Mouse (Mus musculus) heart, adult 2 months (tissue): ENCODE measurements around the gene Atg13. TPM values are rescaled to one million over a fixed set of nuclear protein-coding genes. Genes with fewer than 3 reads are reported as not detected.
"Not testable (repeated sequence)": the region's sequence is repeated elsewhere in the genome, so short reads cannot be mapped to it uniquely, and the experiment has no call there.

Experiments
- DNase-seq, 2 experiments: peaks; one replicate each; pipeline ENCODE4 v3.0.0; 2021
- H3K27ac ChIP-seq: fragments of 200-600 bp; 2 replicates; pipeline ENCODE4 v1.8.1; 2022
- H3K27me3 ChIP-seq: fragments of 200-500 bp; 2 replicates; pipeline ENCODE4 v1.6.1; 2012; ENCODE audit warnings: mild to moderate bottlenecking, low read length, inconsistent platforms, mixed read lengths; ENCODE audit not compliant: control insufficient read depth, insufficient read depth
- H3K36me3 ChIP-seq: fragments of 200-500 bp; 2 replicates; pipeline ENCODE4 v1.6.1; 2012; ENCODE audit warnings: low read length, inconsistent platforms; ENCODE audit not compliant: control insufficient read depth, insufficient read depth
- H3K4me1 ChIP-seq: fragments of 200-500 bp; 2 replicates; pipeline ENCODE4 v1.6.1; 2011; ENCODE audit warnings: low read length; ENCODE audit not compliant: control insufficient read depth, insufficient read depth
- H3K4me3 ChIP-seq: fragments of 200-600 bp; 2 replicates; pipeline ENCODE4 v1.8.1; 2022
- H3K79me2 ChIP-seq: fragments of 200-500 bp; replicated peaks from 2 replicates; pipeline ENCODE4 v1.6.1; 2012; ENCODE audit warnings: mild to moderate bottlenecking, inconsistent platforms, low read length, moderate library complexity, mixed read lengths; ENCODE audit not compliant: control insufficient read depth, insufficient read depth
- H3K9ac ChIP-seq: fragments of 200-500 bp; 2 replicates; pipeline ENCODE4 v1.6.1; 2012; ENCODE audit warnings: low read depth, mild to moderate bottlenecking, control low read depth, inconsistent platforms, low read length, mixed read lengths
- CTCF ChIP-seq: fragments of 200-600 bp; IDR thresholded peaks from 2 replicates; pipeline ENCODE4 v1.8.1; 2022; ENCODE audit warnings: antibody characterized with exemption, mild to moderate bottlenecking, moderate library complexity
- EP300 ChIP-seq: fragments of 200-500 bp; IDR thresholded peaks from 2 replicates; pipeline ENCODE4 v1.6.1; 2011; ENCODE audit warnings: low read depth, low read length, control low read depth; ENCODE audit not compliant: insufficient read depth
- POLR2A ChIP-seq: fragments of 200-500 bp; IDR thresholded peaks from 2 replicates; pipeline ENCODE4 v1.6.1; 2011; ENCODE audit warnings: mild to moderate bottlenecking, low read depth, low read length, control low read depth; ENCODE audit not compliant: insufficient read depth
- WGBS: fragments of 180-500 bp; shearing (Covaris S2); methylation state at CpG from one replicate; pipeline ENCODE4 v1.1.7; 2018; 5-methylcytosine and 5-hydroxymethylcytosine counted together
- intact Hi-C: fragments of 180-260 bp; cut with DNase I; formaldehyde crosslinking; loops from one replicate; pipeline ENCODE4 v1.15.1; 2025
- polyA plus RNA-seq: library from polyadenylated mRNA; depleted of rRNA; stranded (reverse); fragments of >200 nt; gene quantifications from 2 replicates; pipeline ENCODE4 v1.2.3, GENCODE M21; 2012
- total RNA-seq, 2 experiments: library from RNA; stranded (reverse); gene quantifications; 2 replicates each; pipeline ENCODE4 v1.2.3; 2021

Gene Atg13
- total and polyA plus RNA-seq, 3 experiments: 43.1 to 66.4 (median 54.1) TPM

- WGBS: under 1% methylated on average over 67 of the region's 68 CpGs
- no peaks in the 10 kb centered on the region for H3K4me1 ChIP-seq
- peak within 1 kb of the TSS; percentile 83 for H3K4me3 ChIP-seq
- TF ChIP-seq EP300 (peak; percentile 75), POLR2A (peak; percentile 61), CTCF (peak; percentile 41)
- intact Hi-C loops: loop anchor here (1.0 kb wide), 1 partner anchor 20 kb away; the partner anchor contains the start of genes Atg13 and Harbi1
- H3K79me2 ChIP-seq: peaks cover 7% of the 10 kb centered on the region
- peak within 1 kb of the TSS; percentile 93 for H3K27ac ChIP-seq
- H3K27me3 ChIP-seq: no peaks in the 10 kb centered on the region
- no peaks in the 10 kb centered on the region for H3K36me3 ChIP-seq
- peak; percentile 90 to 92 for DNase-seq
- peak within 1 kb of the TSS; percentile 84 for H3K9ac ChIP-seq
Observed at GRCm38 (mm10) chr2:91729971-91730821, 19.8 kb upstream of the Atg13 start, which contains the start of gene Ambra1. Gene Ambra1, plus strand, starts transcription at chr2:91730134.

GRCm38 (mm10) chr2:91729571-91729970, 19.2 kb upstream of the Atg13 start:
- intact Hi-C loops: no loop called here
- H3K4me1 ChIP-seq: no peaks in the 10 kb centered on the region
- no peak for TF ChIP-seq POLR2A
- TF ChIP-seq EP300: no peak
- H3K79me2 ChIP-seq: peaks cover 5% of the 10 kb centered on the region
- WGBS: 17% methylated on average over 4 of the region's 4 CpGs
- H3K9ac ChIP-seq: no peak overlapping the region
- H3K4me3 ChIP-seq: peak overlapping the region; percentile 83
- H3K27me3 ChIP-seq: no peaks in the 10 kb centered on the region
- no peaks in the 10 kb centered on the region for H3K36me3 ChIP-seq
- H3K27ac ChIP-seq: peak overlapping the region; percentile 93
- DNase-seq: no peak

DNA sequence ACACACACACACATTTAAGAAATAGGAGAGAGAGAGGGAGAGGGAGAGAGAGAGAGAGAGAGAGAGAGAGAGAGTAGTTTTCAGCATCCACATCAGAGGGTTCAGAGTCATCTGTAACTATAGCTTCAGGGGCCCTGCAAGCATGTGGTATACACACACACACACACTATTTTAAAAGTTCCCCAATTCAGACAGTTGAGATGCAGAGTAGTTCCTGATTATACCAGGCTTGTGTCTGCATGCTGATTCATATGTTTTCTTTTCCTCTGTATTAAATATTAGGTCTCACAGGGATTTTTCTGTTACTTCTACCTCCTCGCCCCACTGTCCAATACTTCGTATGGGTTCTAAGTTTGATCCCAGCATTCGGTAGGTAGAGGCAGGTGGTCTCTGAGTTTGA, 16.6 kb upstream of the Atg13 start:
- no peaks in the 10 kb centered on the region for H3K36me3 ChIP-seq
- H3K4me1 ChIP-seq: no peaks in the 10 kb centered on the region
- TF ChIP-seq POLR2A (no peak), CTCF (no peak), EP300 (no peak)
- intact Hi-C loops: no loop called here
- H3K9ac ChIP-seq: no peak overlapping the region
- no peak overlapping the region for H3K27ac ChIP-seq
- no peaks in the 10 kb centered on the region for H3K27me3 ChIP-seq
- 79% methylated on average over 3 of the region's 3 CpGs for WGBS
- peaks cover 5% of the 10 kb centered on the region for H3K79me2 ChIP-seq
- no peak for DNase-seq
- H3K4me3 ChIP-seq: no peak overlapping the region

DNA sequence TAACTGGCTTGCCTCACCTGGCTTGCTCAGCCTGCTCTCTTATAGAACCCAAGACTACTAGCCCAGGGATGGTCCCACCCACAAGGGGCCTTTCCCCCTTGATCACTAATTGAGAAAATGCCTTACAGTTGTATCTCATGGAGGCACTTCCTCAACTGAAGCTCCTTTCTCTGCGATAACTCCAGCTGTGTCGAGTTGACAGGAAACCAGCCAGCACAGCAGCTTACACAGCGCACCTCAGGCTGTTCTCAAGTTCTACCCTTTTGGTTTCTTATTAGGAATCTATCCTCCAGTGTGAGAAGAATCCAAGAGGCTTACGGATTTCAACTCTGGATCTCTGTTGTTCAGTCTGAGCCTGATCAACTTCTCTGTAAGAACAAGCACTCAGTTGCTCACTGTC, 15.1 kb upstream of the Atg13 start:
- H3K9ac ChIP-seq, intact Hi-C loops, DNase-seq, H3K36me3 ChIP-seq, H3K79me2 ChIP-seq, H3K4me3 ChIP-seq, H3K4me1 ChIP-seq, H3K27ac ChIP-seq, H3K27me3 ChIP-seq: not testable (repeated sequence)
- 31% methylated on average over 4 of the region's 4 CpGs for WGBS

DNA sequence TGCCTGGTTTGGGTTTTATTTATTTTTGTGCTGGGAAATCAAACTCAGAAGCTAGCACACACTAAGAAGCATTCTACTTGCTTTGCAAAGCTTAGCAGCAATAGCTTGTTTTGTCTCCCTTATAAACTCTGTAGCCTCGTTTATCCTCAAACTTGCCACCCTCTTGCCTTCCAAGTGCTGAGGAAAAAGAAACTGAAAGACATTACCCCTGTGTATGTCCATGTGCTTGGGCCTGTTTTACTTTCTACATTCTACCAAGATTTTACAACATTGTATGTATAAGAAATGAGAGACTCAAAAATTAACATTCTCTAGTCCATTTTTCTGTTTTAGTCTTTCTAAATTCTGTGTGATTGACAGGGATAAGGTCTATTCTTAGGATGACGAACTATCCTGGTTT, 14.3 kb upstream of the Atg13 start:
- no peaks in the 10 kb centered on the region for H3K4me1 ChIP-seq
- WGBS: 57% methylated on average over 2 of the region's 2 CpGs
- H3K4me3 ChIP-seq: no peak overlapping the region
- no peaks in the 10 kb centered on the region for H3K79me2 ChIP-seq
- no peaks in the 10 kb centered on the region for H3K27me3 ChIP-seq
- DNase-seq: no peak
- H3K27ac ChIP-seq: no peak overlapping the region
- intact Hi-C loops: no loop called here
- H3K36me3 ChIP-seq: no peaks in the 10 kb centered on the region
- TF ChIP-seq CTCF: no peak
- TF ChIP-seq EP300: no peak
- TF ChIP-seq POLR2A: no peak
- no peak overlapping the region for H3K9ac ChIP-seq

DNA sequence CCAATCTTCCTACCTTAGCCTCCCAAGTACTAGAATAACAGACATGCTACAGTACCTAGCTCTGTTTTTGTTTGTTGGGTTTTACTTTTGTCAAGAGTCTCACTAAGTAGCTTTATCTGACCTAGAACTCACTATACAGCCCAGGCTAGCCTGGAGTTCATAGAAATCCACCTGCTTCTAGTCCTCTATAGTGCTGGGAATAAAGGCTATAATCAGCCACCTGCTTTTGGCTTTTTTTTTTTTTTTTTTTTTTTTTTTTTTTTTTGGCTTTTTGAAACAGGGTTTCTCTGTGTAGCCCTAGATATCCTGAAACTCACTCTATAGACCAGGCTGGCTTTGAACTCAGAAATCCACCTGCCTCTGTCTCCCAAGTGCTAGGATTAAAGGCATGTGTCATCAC, 13.6 kb upstream of the Atg13 start:
- DNase-seq: no peak
- no peak for TF ChIP-seq CTCF
- no peak for TF ChIP-seq POLR2A
- TF ChIP-seq EP300: no peak
- Histone ChIP-seq H3K4me1 (no peaks in the 10 kb centered on the region), H3K27ac (no peak overlapping the region), H3K27me3 (no peaks in the 10 kb centered on the region), H3K4me3 (no peak overlapping the region), H3K9ac (no peak overlapping the region), H3K36me3 (no peaks in the 10 kb centered on the region), H3K79me2 (no peaks in the 10 kb centered on the region)
- intact Hi-C loops: no loop called here
